Mouse (Mus musculus): ENCODE data around the gene Rps24. TPM values are rescaled to one million over a fixed set of nuclear protein-coding genes. Genes with fewer than 3 reads are reported as not detected.

Gene Rps24
- polyA plus RNA-seq, 1 experiment = 3,686 TPM

DNA sequence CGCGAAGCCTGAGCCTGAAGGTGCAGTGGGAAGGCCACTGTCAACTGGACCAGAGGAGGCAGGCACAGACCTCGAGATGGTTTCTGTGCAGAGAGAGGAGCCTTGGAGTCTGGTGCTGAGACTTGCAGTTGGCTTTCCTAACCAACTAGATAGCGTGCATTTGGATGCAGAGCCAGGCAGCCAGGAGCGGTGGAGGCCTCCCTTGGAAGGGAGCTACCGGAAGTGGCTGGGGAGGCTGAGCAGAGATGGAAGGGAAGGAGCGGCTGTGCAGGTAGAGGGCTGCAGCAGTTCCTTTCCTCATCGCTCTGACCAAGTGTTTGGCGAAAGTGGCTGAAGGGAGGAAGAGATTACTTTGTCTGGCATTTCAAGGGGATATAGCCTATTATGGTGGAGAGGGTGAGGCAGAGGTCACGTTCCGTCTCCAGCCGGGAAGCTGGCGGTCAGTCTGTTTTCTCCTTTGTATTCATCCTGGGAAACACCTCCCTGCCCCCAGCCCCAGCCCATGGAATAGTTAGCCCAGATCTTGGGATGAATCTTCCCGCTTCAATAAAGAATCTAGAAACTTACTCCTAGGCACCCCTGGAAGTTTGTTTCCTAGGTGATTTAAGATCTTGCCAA lies 20.6 kb downstream of the Rps24 start:
- TF ChIP-seq EP300 (IDR thresholded peaks at IDR 0.05; ENCODE audit: insufficient read depth, low read depth, low read length) = no peak
- H3K9ac ChIP-seq (ENCODE audit: low read depth, poor library complexity, severe bottlenecking) = no peak overlapping the region
- H3K27ac ChIP-seq (ENCODE audit: insufficient read depth, low read length) = no peak overlapping the region
- no peak overlapping the region for H3K4me3 ChIP-seq (ENCODE audit: low read depth, low read length)
- peaks cover 4% of the 10 kb centered on the region for H3K4me1 ChIP-seq (ENCODE audit: control insufficient read depth, insufficient read depth, low read length)
- no peaks in the 10 kb centered on the region for H3K36me3 ChIP-seq (ENCODE audit: control insufficient read depth, insufficient read depth, low read length, poor library complexity, severe bottlenecking)
- no peaks in the 10 kb centered on the region for H3K9me3 ChIP-seq (replicated peaks; ENCODE audit: control insufficient read depth, insufficient read depth, low read length, poor library complexity, severe bottlenecking)
- no peaks in the 10 kb centered on the region for H3K27me3 ChIP-seq (ENCODE audit: control insufficient read depth, insufficient read depth, low read length, poor library complexity, severe bottlenecking)

DNA sequence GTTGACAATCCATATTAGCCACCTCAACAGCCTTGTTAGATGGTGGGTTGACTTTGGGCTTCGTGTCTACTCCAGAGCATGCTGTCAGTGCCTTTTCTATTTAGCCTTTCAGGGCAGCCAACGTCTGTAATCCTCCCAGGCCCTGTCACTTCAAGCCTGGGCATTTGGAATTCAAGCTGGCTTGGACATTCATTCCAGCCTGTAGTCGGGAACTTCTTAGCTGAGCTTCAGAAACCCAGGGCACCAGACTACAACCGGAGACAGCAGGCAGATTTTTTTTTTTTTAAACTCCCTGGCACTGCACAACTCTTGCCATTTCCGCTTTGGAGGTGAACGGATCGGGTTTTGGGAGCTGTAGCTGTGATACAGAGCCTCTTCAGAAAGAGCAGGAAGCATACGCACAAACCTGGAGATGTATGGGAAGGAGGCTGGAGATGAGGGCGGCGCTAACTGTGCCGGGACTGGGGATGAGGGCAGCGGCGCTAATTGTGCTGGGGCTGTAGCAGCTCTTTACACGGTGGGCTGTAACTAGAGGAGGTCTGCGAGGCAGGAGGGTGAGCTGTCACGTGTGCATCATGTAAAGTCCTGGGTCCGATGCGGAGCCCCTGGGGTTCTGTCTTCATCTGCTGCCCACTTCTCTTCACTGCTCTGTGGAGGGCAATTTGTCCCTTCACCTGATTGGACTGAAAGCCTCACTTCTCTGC lies 21.3 kb downstream of the Rps24 start:
- Histone ChIP-seq H3K4me1 (ENCODE audit: control insufficient read depth, insufficient read depth, low read length) (peaks cover 4% of the 10 kb centered on the region), H3K27ac (ENCODE audit: insufficient read depth, low read length) (no peak overlapping the region), H3K9me3 (replicated peaks; ENCODE audit: control insufficient read depth, insufficient read depth, low read length, poor library complexity, severe bottlenecking) (no peaks in the 10 kb centered on the region), H3K4me3 (ENCODE audit: low read depth, low read length) (no peak overlapping the region), H3K27me3 (ENCODE audit: control insufficient read depth, insufficient read depth, low read length, poor library complexity, severe bottlenecking) (no peaks in the 10 kb centered on the region), H3K9ac (ENCODE audit: low read depth, poor library complexity, severe bottlenecking) (no peak overlapping the region), H3K36me3 (ENCODE audit: control insufficient read depth, insufficient read depth, low read length, poor library complexity, severe bottlenecking) (no peaks in the 10 kb centered on the region)
- TF ChIP-seq CTCF (IDR thresholded peaks at IDR 0.05; ENCODE audit: low read depth, low read length) (no peak), EP300 (IDR thresholded peaks at IDR 0.05; ENCODE audit: insufficient read depth, low read depth, low read length) (no peak), POLR2A (IDR thresholded peaks at IDR 0.05; ENCODE audit: insufficient read depth, low read length) (no peak)

DNA sequence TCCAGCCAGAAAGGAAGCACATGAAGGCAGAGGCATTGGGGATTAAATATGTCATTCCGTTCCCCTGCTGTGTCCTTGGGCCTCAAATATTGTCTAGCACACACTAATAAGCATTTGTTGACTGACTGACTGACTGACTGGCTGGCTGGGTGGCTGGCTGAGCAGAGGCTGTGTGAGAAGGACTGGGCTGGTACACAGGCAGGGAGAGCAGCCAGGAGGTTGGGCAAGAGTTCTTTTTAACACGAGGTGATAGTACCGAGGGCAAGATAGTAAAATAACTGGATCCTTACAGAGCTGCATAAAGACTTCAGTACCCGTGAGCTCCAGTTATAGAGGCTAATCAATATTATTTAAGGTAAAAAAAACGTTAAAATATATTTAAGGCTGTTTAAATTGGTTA lies 22.6 kb downstream of the Rps24 start:
- no peaks in the 10 kb centered on the region for H3K27me3 ChIP-seq (ENCODE audit: control insufficient read depth, insufficient read depth, low read length, poor library complexity, severe bottlenecking)
- no peak overlapping the region for H3K27ac ChIP-seq (ENCODE audit: insufficient read depth, low read length)
- no peaks in the 10 kb centered on the region for H3K36me3 ChIP-seq (ENCODE audit: control insufficient read depth, insufficient read depth, low read length, poor library complexity, severe bottlenecking)
- H3K9ac ChIP-seq (ENCODE audit: low read depth, poor library complexity, severe bottlenecking) = no peak overlapping the region
- TF ChIP-seq POLR2A (IDR thresholded peaks at IDR 0.05; ENCODE audit: insufficient read depth, low read length) (no peak), EP300 (IDR thresholded peaks at IDR 0.05; ENCODE audit: insufficient read depth, low read depth, low read length) (no peak), CTCF (IDR thresholded peaks at IDR 0.05; ENCODE audit: low read depth, low read length) (no peak)
- H3K9me3 ChIP-seq (replicated peaks; ENCODE audit: control insufficient read depth, insufficient read depth, low read length, poor library complexity, severe bottlenecking) = no peaks in the 10 kb centered on the region
- peaks cover 4% of the 10 kb centered on the region for H3K4me1 ChIP-seq (ENCODE audit: control insufficient read depth, insufficient read depth, low read length)
- no peak overlapping the region for H3K4me3 ChIP-seq (ENCODE audit: low read depth, low read length)

DNA sequence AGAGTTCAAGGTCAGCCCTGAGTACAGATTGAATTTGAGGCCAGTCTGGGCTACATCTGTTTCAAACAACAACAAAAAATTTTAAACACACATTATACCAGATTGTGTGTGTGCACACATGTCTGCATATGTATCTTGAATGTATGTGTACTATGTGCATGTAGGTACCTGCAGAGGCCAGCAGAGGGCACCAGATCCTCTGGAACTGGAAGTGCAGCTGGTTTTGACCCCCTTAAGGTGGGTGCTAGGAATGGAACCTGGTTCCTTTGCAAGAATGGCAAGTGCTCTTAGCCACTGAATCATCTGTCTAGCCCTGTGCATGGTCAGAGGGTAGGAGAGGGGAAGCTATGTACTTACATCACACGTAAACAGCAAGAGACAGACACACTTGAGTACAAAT lies 23.3 kb downstream of the Rps24 start:
- H3K4me3 ChIP-seq (ENCODE audit: low read depth, low read length) = no peak overlapping the region
- TF ChIP-seq CTCF (IDR thresholded peaks at IDR 0.05; ENCODE audit: low read depth, low read length) = peak; percentile 66
- no peak for TF ChIP-seq POLR2A (IDR thresholded peaks at IDR 0.05; ENCODE audit: insufficient read depth, low read length)
- no peak for TF ChIP-seq EP300 (IDR thresholded peaks at IDR 0.05; ENCODE audit: insufficient read depth, low read depth, low read length)
- no peaks in the 10 kb centered on the region for H3K36me3 ChIP-seq (ENCODE audit: control insufficient read depth, insufficient read depth, low read length, poor library complexity, severe bottlenecking)
- H3K9me3 ChIP-seq (replicated peaks; ENCODE audit: control insufficient read depth, insufficient read depth, low read length, poor library complexity, severe bottlenecking) = no peaks in the 10 kb centered on the region
- H3K4me1 ChIP-seq (ENCODE audit: control insufficient read depth, insufficient read depth, low read length) = peaks cover 4% of the 10 kb centered on the region
- H3K27me3 ChIP-seq (ENCODE audit: control insufficient read depth, insufficient read depth, low read length, poor library complexity, severe bottlenecking) = no peaks in the 10 kb centered on the region
- H3K27ac ChIP-seq (ENCODE audit: insufficient read depth, low read length) = no peak overlapping the region
- H3K9ac ChIP-seq (ENCODE audit: low read depth, poor library complexity, severe bottlenecking) = no peak overlapping the region

DNA sequence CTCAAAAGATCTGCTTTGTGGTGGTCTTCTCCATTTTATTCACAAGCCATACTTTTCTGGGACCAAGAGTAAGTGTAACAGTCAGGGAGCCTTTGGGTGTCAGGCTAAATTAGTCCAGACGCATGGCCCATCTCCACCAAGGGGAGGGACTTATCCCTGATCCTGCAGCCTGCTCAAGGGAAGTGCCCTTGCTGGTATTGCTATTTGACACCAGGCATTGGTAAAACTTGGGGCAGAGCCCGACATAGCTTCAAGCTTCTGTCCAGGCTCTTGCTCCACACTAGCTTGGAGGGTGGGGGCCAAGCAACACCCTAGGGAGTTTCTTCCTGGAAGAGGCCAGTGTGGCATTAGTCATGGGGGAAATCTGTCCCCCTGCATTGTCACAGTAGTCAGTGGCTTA lies 23.8 kb downstream of the Rps24 start:
- Histone ChIP-seq H3K27ac (ENCODE audit: insufficient read depth, low read length) (no peak overlapping the region), H3K9me3 (replicated peaks; ENCODE audit: control insufficient read depth, insufficient read depth, low read length, poor library complexity, severe bottlenecking) (no peaks in the 10 kb centered on the region), H3K4me1 (ENCODE audit: control insufficient read depth, insufficient read depth, low read length) (peaks cover 4% of the 10 kb centered on the region), H3K27me3 (ENCODE audit: control insufficient read depth, insufficient read depth, low read length, poor library complexity, severe bottlenecking) (no peaks in the 10 kb centered on the region; the same call in 1 of the 2 replicates), H3K36me3 (ENCODE audit: control insufficient read depth, insufficient read depth, low read length, poor library complexity, severe bottlenecking) (no peaks in the 10 kb centered on the region), H3K9ac (ENCODE audit: low read depth, poor library complexity, severe bottlenecking) (no peak overlapping the region), H3K4me3 (ENCODE audit: low read depth, low read length) (no peak overlapping the region)
- TF ChIP-seq EP300 (IDR thresholded peaks at IDR 0.05; ENCODE audit: insufficient read depth, low read depth, low read length) = no peak
- no peak for TF ChIP-seq POLR2A (IDR thresholded peaks at IDR 0.05; ENCODE audit: insufficient read depth, low read length)
- TF ChIP-seq CTCF (IDR thresholded peaks at IDR 0.05; ENCODE audit: low read depth, low read length) = no peak

DNA sequence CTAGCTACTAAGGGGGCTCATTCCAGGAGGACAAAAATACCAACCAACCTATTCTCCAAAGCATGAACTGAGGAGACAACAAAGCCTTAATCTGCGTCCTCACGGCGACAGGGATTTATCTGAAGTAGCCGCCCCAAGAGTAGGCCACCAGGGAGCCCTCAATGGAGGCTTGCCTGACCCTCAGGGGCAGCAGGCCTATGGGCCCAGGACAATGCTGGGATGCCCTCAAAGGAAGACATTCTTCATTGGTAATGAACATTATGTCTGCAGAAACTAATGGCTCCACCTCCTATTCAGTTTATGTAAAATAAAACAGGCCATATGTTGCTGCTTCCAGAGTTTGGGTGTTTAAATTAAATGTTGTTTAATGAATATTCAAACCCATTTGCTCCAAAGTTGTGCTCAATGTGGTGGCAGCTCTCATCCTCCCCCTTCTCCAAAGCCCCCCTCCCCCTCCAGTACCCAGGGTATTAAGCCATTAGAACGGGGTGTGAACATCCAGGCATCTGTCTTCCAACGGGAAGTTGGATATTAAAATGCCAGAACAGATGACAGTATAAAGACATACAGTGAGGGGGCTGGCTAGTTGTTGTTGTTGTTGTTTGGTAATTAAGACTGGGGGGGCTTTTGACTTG lies 25.7 kb downstream of the Rps24 start:
- Histone ChIP-seq H3K27me3 (ENCODE audit: control insufficient read depth, insufficient read depth, low read length, poor library complexity, severe bottlenecking) (no peaks in the 10 kb centered on the region; the same call in 1 of the 2 replicates), H3K36me3 (ENCODE audit: control insufficient read depth, insufficient read depth, low read length, poor library complexity, severe bottlenecking) (no peaks in the 10 kb centered on the region), H3K4me3 (ENCODE audit: low read depth, low read length) (no peak overlapping the region), H3K4me1 (ENCODE audit: control insufficient read depth, insufficient read depth, low read length) (peaks cover under 1% of the 10 kb centered on the region), H3K27ac (ENCODE audit: insufficient read depth, low read length) (no peak overlapping the region), H3K9me3 (replicated peaks; ENCODE audit: control insufficient read depth, insufficient read depth, low read length, poor library complexity, severe bottlenecking) (no peaks in the 10 kb centered on the region), H3K9ac (ENCODE audit: low read depth, poor library complexity, severe bottlenecking) (no peak overlapping the region)
- no peak for TF ChIP-seq EP300 (IDR thresholded peaks at IDR 0.05; ENCODE audit: insufficient read depth, low read depth, low read length)
- TF ChIP-seq POLR2A (IDR thresholded peaks at IDR 0.05; ENCODE audit: insufficient read depth, low read length) = no peak
- TF ChIP-seq CTCF (IDR thresholded peaks at IDR 0.05; ENCODE audit: low read depth, low read length) = no peak

Measured in ES-Bruce4 (cell line).